Mouse (Mus musculus) E14TG2a.4 (cell line): ENCODE data around the gene Tcam1.

Experiments used
- H3K27me3 ChIP-seq: 2 replicates; pipeline ENCODE4 v1.6.1; 2014; ENCODE audit warnings: low read length, control low read depth; ENCODE audit not compliant: insufficient read depth
- H3K36me3 ChIP-seq: 2 replicates; pipeline ENCODE4 v1.6.1; 2014; ENCODE audit warnings: low read length, control low read depth; ENCODE audit not compliant: insufficient read depth
- H3K4me1 ChIP-seq: replicated peaks from 2 replicates; pipeline ENCODE4 v1.6.1; 2014; ENCODE audit warnings: low read depth, low read length, control low read depth
- H3K4me3 ChIP-seq: replicated peaks from 2 replicates; pipeline ENCODE4 v1.5.1; 2014; ENCODE audit warnings: mild to moderate bottlenecking, low read length
- H3K9me3 ChIP-seq: 2 replicates; pipeline ENCODE4 v1.6.1; 2014; ENCODE audit warnings: low read length, control low read depth
- CTCF ChIP-seq: conservative IDR thresholded peaks from 2 replicates; pipeline ENCODE4 v1.5.1; 2014; ENCODE audit warnings: low read length
- NANOG ChIP-seq: IDR thresholded peaks from 2 replicates; pipeline ENCODE4 v1.6.1; 2014; ENCODE audit warnings: borderline replicate concordance, low read length, mixed read lengths
- POU5F1 ChIP-seq: IDR thresholded peaks from 2 replicates; pipeline ENCODE4 v1.6.1; 2014; ENCODE audit warnings: low read length, borderline replicate concordance

Gene Tcam1

GRCm38 (mm10) chr11:106271131-106271793 lies 5.2 kb upstream of the Tcam1 start:
- H3K27me3 ChIP-seq, result peaks cover 6% of the 10 kb centered on the region
- H3K4me1 ChIP-seq, result peaks cover 83% of the 10 kb centered on the region
- TF ChIP-seq CTCF (no peak), NANOG (no peak), POU5F1 (no peak)
- H3K4me3 ChIP-seq, result peak overlapping the region; percentile 96
- H3K9me3 ChIP-seq, result no peaks in the 10 kb centered on the region
- peaks cover 28% of the 10 kb centered on the region for H3K36me3 ChIP-seq

DNA sequence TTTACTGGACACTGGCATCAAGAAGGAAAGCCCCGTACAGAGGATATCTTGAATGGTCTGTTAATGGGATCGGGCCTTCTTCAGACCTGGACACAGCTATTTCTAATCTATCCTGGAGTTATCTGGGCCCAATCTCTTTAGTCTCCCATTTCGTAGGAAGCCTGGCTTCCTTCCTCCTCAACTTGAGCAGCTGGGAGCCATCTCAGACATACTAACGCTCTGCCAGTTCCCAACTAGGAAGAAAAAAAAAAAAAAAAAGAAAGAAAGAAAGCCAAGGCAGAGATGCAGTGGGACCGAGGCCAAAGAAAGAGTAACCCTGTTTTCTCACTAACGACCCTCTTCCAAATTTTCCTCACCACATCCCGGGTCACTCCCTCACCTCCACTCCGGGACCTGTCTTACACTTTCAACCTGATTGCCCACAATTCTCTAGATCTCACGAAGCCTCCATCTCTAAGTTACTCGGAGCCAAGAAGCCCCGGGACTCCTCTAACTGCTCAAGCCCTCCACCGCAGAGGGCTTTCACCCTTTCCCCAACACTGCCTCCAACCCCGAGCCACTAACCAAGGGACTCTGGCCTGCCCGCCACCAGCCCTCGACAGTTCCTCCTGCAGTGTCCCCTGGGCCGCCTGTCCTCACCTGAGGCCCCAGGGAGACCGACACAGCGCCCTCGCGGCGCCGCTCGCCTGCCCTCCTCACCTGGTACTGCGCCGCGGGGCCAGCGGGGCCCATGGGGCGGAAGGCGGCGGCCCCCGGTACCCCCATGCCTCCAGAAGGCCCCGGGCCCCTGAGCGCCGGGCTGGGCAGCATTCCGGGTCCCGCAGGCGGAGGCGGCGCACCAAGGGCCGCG lies 4.5 kb upstream of the Tcam1 start:
- Histone ChIP-seq H3K4me3 (peak overlapping the region; percentile 96), H3K27me3 (peaks cover 14% of the 10 kb centered on the region), H3K9me3 (no peaks in the 10 kb centered on the region), H3K36me3 (peaks cover 21% of the 10 kb centered on the region), H3K4me1 (peaks cover 80% of the 10 kb centered on the region)
- TF ChIP-seq POU5F1 (no peak), NANOG (no peak), CTCF (no peak)

- peaks cover 13% of the 10 kb centered on the region for H3K36me3 ChIP-seq
- TF ChIP-seq NANOG (no peak), CTCF (no peak), POU5F1 (no peak)
These were observed 3.7 kb upstream of the Tcam1 start, which contains the start of gene Smarcd2 for GRCm38 (mm10) chr11:106272644-106273310. Gene Smarcd2 (minus strand): TSS chr11:106272972.

DNA sequence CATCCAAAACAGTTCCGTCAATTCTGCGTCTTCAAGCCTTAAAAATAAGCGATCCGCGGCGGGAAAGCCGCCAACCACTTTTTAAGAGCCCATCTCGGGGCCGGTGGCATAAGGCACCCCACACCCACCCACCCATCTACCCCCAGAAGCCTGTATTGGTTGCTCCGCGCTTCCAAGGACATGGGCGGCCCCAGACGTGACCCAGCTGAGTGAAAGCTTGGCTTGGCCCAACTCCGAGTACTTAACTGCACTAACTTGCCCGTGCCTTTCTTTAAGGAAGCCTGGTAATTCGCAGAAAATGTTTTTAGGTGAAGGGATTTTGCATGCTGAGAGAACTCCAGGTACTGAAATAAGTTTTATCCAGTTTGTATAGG lies 3.2 kb upstream of the Tcam1 start:
- Histone ChIP-seq H3K4me3 (peak overlapping the region; percentile 74), H3K9me3 (no peaks in the 10 kb centered on the region), H3K27me3 (peaks cover 27% of the 10 kb centered on the region), H3K4me1 (peaks cover 68% of the 10 kb centered on the region), H3K36me3 (peaks cover 10% of the 10 kb centered on the region)
- TF ChIP-seq POU5F1, result no peak
- no peak for TF ChIP-seq CTCF
- TF ChIP-seq NANOG, result no peak

More at GRCm38 (mm10) chr11:106272644-106273310, 3.7 kb upstream of the Tcam1 start, which contains the start of gene Smarcd2:
- H3K9me3 ChIP-seq, result no peaks in the 10 kb centered on the region
- H3K27me3 ChIP-seq, result peaks cover 22% of the 10 kb centered on the region
- peaks cover 73% of the 10 kb centered on the region for H3K4me1 ChIP-seq
- H3K4me3 ChIP-seq, result peak within 1 kb of the TSS; percentile 96

GRCm38 (mm10) chr11:106273811-106274210 lies 2.7 kb upstream of the Tcam1 start:
- Histone ChIP-seq H3K36me3 (peaks cover 8% of the 10 kb centered on the region), H3K4me1 (peaks cover 62% of the 10 kb centered on the region), H3K27me3 (peaks cover 32% of the 10 kb centered on the region), H3K9me3 (no peaks in the 10 kb centered on the region), H3K4me3 (peak overlapping the region; percentile 74)
- TF ChIP-seq POU5F1 (no peak), NANOG (no peak), CTCF (no peak)

- Histone ChIP-seq H3K4me3 (peak overlapping the region; percentile 74), H3K27me3 (peaks cover 33% of the 10 kb centered on the region), H3K4me1 (peaks cover 57% of the 10 kb centered on the region)
These were observed 2.1 kb upstream of the Tcam1 start for GRCm38 (mm10) chr11:106274374-106274773.

DNA sequence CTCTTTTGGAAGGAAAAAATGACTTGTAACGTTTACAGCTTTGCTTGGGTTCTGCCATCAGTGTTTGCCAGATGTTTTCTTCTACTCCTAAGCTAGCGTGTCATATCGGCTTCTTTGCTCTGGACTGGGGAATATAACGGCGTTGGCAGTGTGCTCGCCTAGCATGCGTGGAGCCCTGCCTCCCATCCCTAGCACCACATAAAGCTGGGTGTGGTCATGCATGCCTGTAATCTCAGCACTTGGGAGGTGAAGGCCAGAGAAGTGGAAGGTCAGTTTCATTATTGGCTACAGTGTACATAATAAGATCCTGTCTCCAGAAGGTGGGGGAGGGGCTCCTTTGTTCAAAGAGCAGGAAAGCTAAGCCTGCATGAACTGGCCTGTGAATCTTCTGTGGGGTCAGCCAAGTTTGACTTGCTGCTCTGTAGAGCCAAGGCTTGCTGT lies 1.5 kb upstream of the Tcam1 start:
- Histone ChIP-seq H3K9me3 (no peaks in the 10 kb centered on the region), H3K27me3 (peaks cover 33% of the 10 kb centered on the region), H3K36me3 (peaks cover 7% of the 10 kb centered on the region), H3K4me1 (peaks cover 52% of the 10 kb centered on the region), H3K4me3 (no peak overlapping the region)
- no peak for TF ChIP-seq CTCF
- no peak for TF ChIP-seq POU5F1
- no peak for TF ChIP-seq NANOG

More at GRCm38 (mm10) chr11:106274374-106274773, 2.1 kb upstream of the Tcam1 start:
- H3K36me3 ChIP-seq, result peaks cover 8% of the 10 kb centered on the region
- TF ChIP-seq POU5F1, result no peak
- TF ChIP-seq NANOG, result no peak
- no peak for TF ChIP-seq CTCF
- no peaks in the 10 kb centered on the region for H3K9me3 ChIP-seq

DNA sequence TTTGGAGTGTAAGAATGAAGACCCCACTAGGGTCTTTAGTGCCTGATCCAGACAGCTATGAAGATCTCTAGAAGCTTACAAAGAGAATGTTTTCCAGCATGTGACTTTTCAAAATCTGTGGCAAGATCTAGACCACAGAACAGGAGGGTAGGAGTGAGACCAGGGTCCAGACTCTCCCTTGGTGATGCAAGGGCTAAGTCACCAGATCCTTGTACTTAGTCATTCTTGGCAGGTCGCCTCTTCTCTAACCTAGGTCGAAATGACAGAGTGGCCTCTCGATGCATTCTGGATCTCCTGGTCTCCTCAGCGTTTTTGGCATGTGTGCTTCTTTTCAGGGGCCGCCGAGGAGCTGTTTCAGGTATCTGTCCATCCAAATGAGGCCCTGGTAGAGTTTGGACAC lies 6.0 kb downstream of the Tcam1 start:
- Histone ChIP-seq H3K4me1 (peaks cover 9% of the 10 kb centered on the region), H3K9me3 (no peaks in the 10 kb centered on the region), H3K36me3 (no peaks in the 10 kb centered on the region), H3K27me3 (peaks cover 65% of the 10 kb centered on the region), H3K4me3 (no peak overlapping the region)
- TF ChIP-seq POU5F1, result no peak
- no peak for TF ChIP-seq NANOG
- TF ChIP-seq CTCF, result no peak
